Mouse (Mus musculus): ENCODE data around the gene Syvn1. TPM values are rescaled to one million over a fixed set of nuclear protein-coding genes. Genes with fewer than 3 reads are reported as not detected.

Syvn1 gene
- polyA plus RNA-seq, 1 experiment from 2014 or later: 25.0 TPM

GRCm38 (mm10) chr19:6045366-6046293 lies 746 bp upstream of the Syvn1 start:
- Histone ChIP-seq H3K4me3 (replicated peaks; ENCODE audit: low read depth, low read length) (peak overlapping the region; percentile 81), H3K4me2 (ENCODE audit: low read length) (peak overlapping the region; percentile 83), H3K9ac (ENCODE audit: low read depth, low read length) (peak overlapping the region; percentile 86), H3K27me3 (ENCODE audit: insufficient read depth, low read length) (no peaks in the 10 kb centered on the region), H3K9me3 (replicated peaks; ENCODE audit: low read length) (no peaks in the 10 kb centered on the region), H3K4me1 (replicated peaks; ENCODE audit: insufficient read depth, low read length) (peaks cover 18% of the 10 kb centered on the region), H3K36me3 (ENCODE audit: insufficient read depth, low read length) (peaks cover 25% of the 10 kb centered on the region), H3K27ac (peak overlapping the region; percentile 98)
- WGBS: 13% methylated on average over 20 of the region's 20 CpGs
- DNase-seq (ENCODE audit: low spot score): peak; percentile 61
- ATAC-seq (replicated peaks; ENCODE audit: low FRiP score, low read depth): peak; percentile 1; the same call in 1 of the 2 replicates
- peak; percentile 36 for TF ChIP-seq CTCF (IDR thresholded peaks at IDR 0.05; ENCODE audit: low read depth)

GRCm38 (mm10) chr19:6047154-6047898 lies 950 bp downstream of the Syvn1 start:
- Histone ChIP-seq H3K27ac (peak overlapping the region; percentile 98), H3K9ac (ENCODE audit: low read depth, low read length) (peak overlapping the region; percentile 86), H3K36me3 (ENCODE audit: insufficient read depth, low read length) (peaks cover 41% of the 10 kb centered on the region), H3K4me1 (replicated peaks; ENCODE audit: insufficient read depth, low read length) (peaks cover 13% of the 10 kb centered on the region), H3K4me2 (ENCODE audit: low read length) (peak overlapping the region; percentile 83), H3K4me3 (replicated peaks; ENCODE audit: low read depth, low read length) (peak overlapping the region; percentile 81), H3K9me3 (replicated peaks; ENCODE audit: low read length) (no peaks in the 10 kb centered on the region), H3K27me3 (ENCODE audit: insufficient read depth, low read length) (no peaks in the 10 kb centered on the region)
- WGBS: under 1% methylated on average over 43 of the region's 44 CpGs
- peak; percentile 32 for DNase-seq (ENCODE audit: low spot score)
- peak; percentile 40 for ATAC-seq (replicated peaks; ENCODE audit: low FRiP score, low read depth)
- TF ChIP-seq CTCF (IDR thresholded peaks at IDR 0.05; ENCODE audit: low read depth): 0 out of 2 replicates have a peak, but pooled peaks have one; percentile 12

DNA sequence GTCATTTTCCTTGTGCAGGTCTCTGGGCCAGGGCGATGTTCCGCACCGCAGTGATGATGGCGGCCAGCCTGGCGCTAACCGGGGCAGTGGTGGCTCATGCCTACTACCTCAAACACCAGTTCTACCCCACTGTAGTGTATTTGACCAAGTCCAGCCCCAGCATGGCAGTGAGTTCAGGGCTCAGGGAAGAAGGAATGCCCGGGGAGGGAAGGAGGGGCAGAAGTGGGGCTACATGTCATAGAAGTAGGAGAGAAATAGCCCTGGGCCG lies 1.5 kb downstream of the Syvn1 start:
- H3K4me1 ChIP-seq (replicated peaks; ENCODE audit: insufficient read depth, low read length): peaks cover 13% of the 10 kb centered on the region
- H3K9me3 ChIP-seq (replicated peaks; ENCODE audit: low read length): no peaks in the 10 kb centered on the region
- no peak for ATAC-seq (replicated peaks; ENCODE audit: low FRiP score, low read depth)
- no peaks in the 10 kb centered on the region for H3K27me3 ChIP-seq (ENCODE audit: insufficient read depth, low read length)
- H3K4me3 ChIP-seq (replicated peaks; ENCODE audit: low read depth, low read length): peak overlapping the region; percentile 81
- no peak for DNase-seq (ENCODE audit: low spot score)
- peaks cover 46% of the 10 kb centered on the region for H3K36me3 ChIP-seq (ENCODE audit: insufficient read depth, low read length)
- H3K9ac ChIP-seq (ENCODE audit: low read depth, low read length): peak overlapping the region; percentile 86
- no peak for TF ChIP-seq CTCF (IDR thresholded peaks at IDR 0.05; ENCODE audit: low read depth)
- H3K4me2 ChIP-seq (ENCODE audit: low read length): peak overlapping the region; percentile 83
- WGBS: 83% methylated on average over 8 of the region's 8 CpGs
- H3K27ac ChIP-seq: peak overlapping the region; percentile 98; the same call in 1 of the 2 replicates

DNA sequence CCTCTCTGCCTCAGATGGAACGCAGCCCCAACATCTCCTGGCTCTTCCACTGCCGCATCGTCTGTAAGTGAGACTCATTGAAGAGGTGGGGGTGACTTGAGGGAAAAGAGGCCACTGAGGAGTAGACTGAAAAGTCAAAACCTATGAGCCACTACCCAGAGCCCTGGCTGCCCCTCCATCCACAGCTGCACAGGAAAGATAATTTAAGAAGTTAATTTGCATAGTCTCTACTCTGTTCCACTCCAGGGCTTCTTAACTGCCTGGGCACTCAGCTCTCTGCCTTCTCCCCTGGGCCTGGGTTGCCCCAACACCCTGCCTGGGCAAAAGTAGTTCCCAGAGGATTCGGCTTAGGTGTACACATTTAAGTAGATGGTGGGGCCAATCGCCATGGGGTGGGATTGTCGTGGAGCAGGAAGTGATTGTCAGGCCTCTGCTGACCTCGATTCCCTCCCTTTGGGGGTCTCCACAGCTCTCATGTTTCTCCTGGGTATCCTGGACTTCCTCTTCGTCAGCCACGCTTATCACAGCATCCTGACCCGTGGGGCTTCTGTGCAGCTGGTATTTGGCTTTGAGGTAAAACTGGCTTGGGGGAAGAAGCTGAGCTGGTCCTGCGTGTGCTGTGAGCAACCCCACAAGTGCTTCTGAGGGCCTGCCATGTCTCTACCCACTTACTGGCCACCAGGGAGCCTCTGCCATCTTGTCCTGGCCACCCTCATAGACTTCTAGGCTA lies 2.5 kb downstream of the Syvn1 start:
- Histone ChIP-seq H3K27me3 (ENCODE audit: insufficient read depth, low read length) (no peaks in the 10 kb centered on the region), H3K27ac (no peak overlapping the region), H3K9ac (ENCODE audit: low read depth, low read length) (no peak overlapping the region), H3K9me3 (replicated peaks; ENCODE audit: low read length) (no peaks in the 10 kb centered on the region), H3K4me2 (ENCODE audit: low read length) (no peak overlapping the region), H3K4me3 (replicated peaks; ENCODE audit: low read depth, low read length) (no peak overlapping the region), H3K36me3 (ENCODE audit: insufficient read depth, low read length) (peaks cover 55% of the 10 kb centered on the region), H3K4me1 (replicated peaks; ENCODE audit: insufficient read depth, low read length) (peaks cover 13% of the 10 kb centered on the region)
- TF ChIP-seq CTCF (IDR thresholded peaks at IDR 0.05; ENCODE audit: low read depth): no peak
- ATAC-seq (replicated peaks; ENCODE audit: low FRiP score, low read depth): no peak
- WGBS: 87% methylated on average over 11 of the region's 11 CpGs
- no peak for DNase-seq (ENCODE audit: low spot score)

GRCm38 (mm10) chr19:6052516-6052915 lies 6.1 kb downstream of the Syvn1 start:
- WGBS: 82% methylated on average over 7 of the region's 7 CpGs
- ATAC-seq (replicated peaks; ENCODE audit: low FRiP score, low read depth) (no peak), DNase-seq (ENCODE audit: low spot score) (no peak)
- H3K4me2 ChIP-seq (ENCODE audit: low read length): no peak overlapping the region
- peaks cover 69% of the 10 kb centered on the region for H3K36me3 ChIP-seq (ENCODE audit: insufficient read depth, low read length)
- TF ChIP-seq CTCF (IDR thresholded peaks at IDR 0.05; ENCODE audit: low read depth): no peak
- no peak overlapping the region for H3K9ac ChIP-seq (ENCODE audit: low read depth, low read length)
- peaks cover 14% of the 10 kb centered on the region for H3K4me1 ChIP-seq (replicated peaks; ENCODE audit: insufficient read depth, low read length)
- no peak overlapping the region for H3K4me3 ChIP-seq (replicated peaks; ENCODE audit: low read depth, low read length)
- no peaks in the 10 kb centered on the region for H3K9me3 ChIP-seq (replicated peaks; ENCODE audit: low read length)
- no peak overlapping the region for H3K27ac ChIP-seq
- no peaks in the 10 kb centered on the region for H3K27me3 ChIP-seq (ENCODE audit: insufficient read depth, low read length)

GRCm38 (mm10) chr19:6054296-6054695 lies 7.9 kb downstream of the Syvn1 start:
- ATAC-seq (replicated peaks; ENCODE audit: low FRiP score, low read depth) (no peak), DNase-seq (ENCODE audit: low spot score) (no peak)
- no peaks in the 10 kb centered on the region for H3K9me3 ChIP-seq (replicated peaks; ENCODE audit: low read length)
- H3K27ac ChIP-seq: no peak overlapping the region
- 74% methylated on average over 5 of the region's 5 CpGs for WGBS
- TF ChIP-seq CTCF (IDR thresholded peaks at IDR 0.05; ENCODE audit: low read depth): no peak
- no peaks in the 10 kb centered on the region for H3K27me3 ChIP-seq (ENCODE audit: insufficient read depth, low read length)
- H3K4me1 ChIP-seq (replicated peaks; ENCODE audit: insufficient read depth, low read length): peaks cover 7% of the 10 kb centered on the region; the same call in 1 of the 2 replicates
- H3K36me3 ChIP-seq (ENCODE audit: insufficient read depth, low read length): peaks cover 57% of the 10 kb centered on the region
- H3K4me3 ChIP-seq (replicated peaks; ENCODE audit: low read depth, low read length): no peak overlapping the region
- H3K4me2 ChIP-seq (ENCODE audit: low read length): no peak overlapping the region
- H3K9ac ChIP-seq (ENCODE audit: low read depth, low read length): no peak overlapping the region
